Mouse (Mus musculus): Measurements from ENCODE around the gene Sema4g. TPM values are rescaled to one million over a fixed set of nuclear protein-coding genes. Genes with fewer than 3 reads are reported as not detected.
A peak's percentile ranks its signal among the peaks of the same experiment; 100 is the strongest.

The Sema4g gene
- polyA plus RNA-seq, 1 experiment, result 1.3 TPM

DNA sequence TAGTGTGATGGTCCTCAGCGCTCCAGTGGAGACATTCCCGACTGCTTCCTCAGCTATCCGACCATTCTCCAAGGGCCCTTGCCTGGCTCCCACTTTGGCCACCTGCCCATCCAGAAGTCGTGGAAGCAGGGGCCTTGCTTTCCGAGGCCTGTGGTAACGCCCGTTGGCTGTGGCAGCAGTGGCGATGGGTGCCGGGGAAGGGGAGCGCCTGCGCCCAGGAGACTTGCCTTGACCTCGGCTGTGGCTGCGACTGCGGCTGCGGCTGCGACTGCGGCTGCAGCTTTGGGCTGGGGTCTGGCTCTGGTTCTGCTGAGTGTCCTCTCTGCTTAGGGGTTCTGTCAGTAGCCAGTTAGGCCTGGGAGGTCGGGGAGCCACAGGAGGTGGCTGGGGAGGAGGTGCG, 39.8 kb downstream of the Sema4g start:
- no peak overlapping the region for H3K27ac ChIP-seq (ENCODE audit: insufficient read depth, low read length)
- H3K4me1 ChIP-seq (ENCODE audit: control insufficient read depth, insufficient read depth, insufficient read length), result no peaks in the 10 kb centered on the region; the same call in 1 of the 2 replicates
- H3K27me3 ChIP-seq (ENCODE audit: control insufficient read depth, insufficient read depth, low read length), result no peaks in the 10 kb centered on the region
- WGBS, result 87% methylated on average over 19 of the region's 19 CpGs
- H3K36me3 ChIP-seq (ENCODE audit: control insufficient read depth, insufficient read depth, low read length), result no peaks in the 10 kb centered on the region
- no peak for TF ChIP-seq POLR2A (IDR thresholded peaks at IDR 0.05; ENCODE audit: low read depth, low read length)
- no peak for TF ChIP-seq CTCF (IDR thresholded peaks at IDR 0.05; ENCODE audit: extremely low read depth, insufficient read depth, insufficient read length, insufficient replicate concordance)
- DNase-seq (ENCODE audit: low read depth in 1 of 2, low spot score in 2 of 2), result no peak
- no peak overlapping the region for H3K4me3 ChIP-seq (ENCODE audit: extremely low read depth, insufficient read depth, insufficient read length)

DNA sequence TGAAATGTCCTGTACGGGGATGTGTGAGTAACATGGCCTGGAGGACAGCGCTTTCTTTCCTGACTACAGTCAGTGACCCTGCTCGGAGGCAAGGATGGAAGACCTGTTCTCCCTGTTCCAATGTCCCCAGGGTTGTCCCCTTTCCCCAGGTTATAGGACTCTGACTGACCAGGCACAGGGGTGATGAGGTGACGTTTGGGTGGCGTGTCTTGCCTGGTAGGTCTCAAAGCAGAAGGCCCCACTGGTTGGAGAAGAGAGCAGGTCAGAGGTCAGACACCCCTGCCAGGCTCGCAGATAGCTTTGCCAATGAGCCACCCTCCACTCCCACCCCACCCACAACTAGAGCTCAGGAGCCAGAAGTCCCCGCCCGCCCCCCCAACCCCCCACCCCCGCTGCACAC, 40.7 kb downstream of the Sema4g start:
- DNase-seq (ENCODE audit: low read depth in 1 of 2, low spot score in 2 of 2), result no peak
- 67% methylated on average over 9 of the region's 9 CpGs for WGBS
- H3K36me3 ChIP-seq (ENCODE audit: control insufficient read depth, insufficient read depth, low read length), result no peaks in the 10 kb centered on the region
- no peak for TF ChIP-seq CTCF (IDR thresholded peaks at IDR 0.05; ENCODE audit: extremely low read depth, insufficient read depth, insufficient read length, insufficient replicate concordance)
- H3K27ac ChIP-seq (ENCODE audit: insufficient read depth, low read length), result no peak overlapping the region
- H3K4me3 ChIP-seq (ENCODE audit: extremely low read depth, insufficient read depth, insufficient read length), result no peak overlapping the region
- no peaks in the 10 kb centered on the region for H3K27me3 ChIP-seq (ENCODE audit: control insufficient read depth, insufficient read depth, low read length)
- H3K4me1 ChIP-seq (ENCODE audit: control insufficient read depth, insufficient read depth, insufficient read length), result no peaks in the 10 kb centered on the region; the same call in 1 of the 2 replicates

DNA sequence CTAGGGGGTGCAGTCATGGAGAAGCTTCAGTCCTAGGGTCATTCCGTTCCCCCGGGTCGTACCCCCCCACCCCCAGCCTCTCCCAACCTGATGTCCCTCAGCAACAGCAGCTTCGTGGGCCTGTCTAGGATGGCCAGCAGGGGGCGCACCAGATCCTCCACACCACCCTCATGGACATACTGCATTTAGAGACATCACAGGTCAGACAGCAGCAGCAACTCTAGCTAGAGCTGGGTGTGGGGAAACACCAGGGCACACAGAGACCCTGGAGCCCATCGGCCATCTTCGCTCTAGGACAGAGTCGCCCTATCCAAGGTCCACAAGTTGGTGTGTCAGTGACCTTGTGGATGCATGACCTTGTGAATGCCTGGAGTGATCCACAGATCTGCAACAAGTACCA, 41.2 kb downstream of the Sema4g start:
- H3K36me3 ChIP-seq (ENCODE audit: control insufficient read depth, insufficient read depth, low read length), result no peaks in the 10 kb centered on the region
- TF ChIP-seq CTCF (IDR thresholded peaks at IDR 0.05; ENCODE audit: extremely low read depth, insufficient read depth, insufficient read length, insufficient replicate concordance), result peak; percentile 86; the same call in 1 of the 2 replicates
- no peak for TF ChIP-seq POLR2A (IDR thresholded peaks at IDR 0.05; ENCODE audit: low read depth, low read length)
- H3K27me3 ChIP-seq (ENCODE audit: control insufficient read depth, insufficient read depth, low read length), result no peaks in the 10 kb centered on the region
- H3K27ac ChIP-seq (ENCODE audit: insufficient read depth, low read length), result no peak overlapping the region
- peak in 1 of 2 experiments; percentile 49 for DNase-seq (ENCODE audit: low read depth in 1 of 2, low spot score in 2 of 2)
- no peak overlapping the region for H3K4me3 ChIP-seq (ENCODE audit: extremely low read depth, insufficient read depth, insufficient read length)
- 23% methylated on average over 8 of the region's 8 CpGs for WGBS
- no peaks in the 10 kb centered on the region; the same call in 1 of the 2 replicates for H3K4me1 ChIP-seq (ENCODE audit: control insufficient read depth, insufficient read depth, insufficient read length)

DNA sequence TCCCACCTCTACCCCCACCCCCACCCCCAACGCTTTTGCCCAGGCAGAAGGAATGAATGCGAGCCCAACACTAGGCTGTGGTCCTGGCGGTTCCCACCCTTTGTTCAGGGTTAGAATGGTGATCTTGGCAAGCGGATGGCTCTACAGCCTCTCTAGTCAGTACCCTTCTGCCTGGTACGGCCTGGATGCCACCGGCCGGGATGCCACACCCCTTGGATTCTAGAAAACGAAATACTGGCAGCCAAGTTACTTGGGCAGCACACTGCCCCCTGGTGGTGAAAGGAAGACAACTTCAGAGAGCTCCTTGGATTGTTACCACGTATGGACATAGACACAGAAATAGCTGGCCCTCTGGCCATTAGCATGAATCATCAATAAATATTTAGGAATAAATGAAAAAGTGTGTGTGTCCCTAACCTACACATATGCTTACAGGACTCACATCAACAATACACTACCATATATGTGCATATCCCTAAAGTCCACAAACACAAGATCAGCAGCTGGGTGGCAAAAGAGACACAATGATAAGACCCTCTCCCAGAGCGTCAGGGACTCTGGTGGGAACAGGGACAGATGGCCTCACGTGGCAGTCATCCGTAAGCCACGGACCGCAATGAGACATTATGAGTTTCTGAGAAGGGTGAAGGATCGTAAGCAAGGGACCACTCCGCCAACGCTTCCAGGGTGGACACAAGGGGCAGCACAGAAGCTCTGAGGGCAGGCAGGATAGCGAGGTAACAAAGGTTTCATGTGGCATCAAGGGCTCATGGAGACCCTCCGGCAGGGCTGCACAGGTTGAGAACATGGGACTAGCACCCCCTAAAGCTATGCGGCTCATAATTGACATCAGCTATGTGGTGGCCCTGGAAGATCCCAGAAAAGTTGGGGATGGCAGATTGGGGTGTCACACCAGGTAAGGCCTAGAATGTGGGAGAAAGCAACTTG, 42.1 kb downstream of the Sema4g start:
- WGBS, result 40% methylated on average over 20 of the region's 20 CpGs
- H3K4me3 ChIP-seq (ENCODE audit: extremely low read depth, insufficient read depth, insufficient read length), result no peak overlapping the region
- H3K27ac ChIP-seq (ENCODE audit: insufficient read depth, low read length), result no peak overlapping the region
- TF ChIP-seq POLR2A (IDR thresholded peaks at IDR 0.05; ENCODE audit: low read depth, low read length) (no peak), CTCF (IDR thresholded peaks at IDR 0.05; ENCODE audit: extremely low read depth, insufficient read depth, insufficient read length, insufficient replicate concordance) (peak; percentile 58; the same call in 1 of the 2 replicates)
- no peaks in the 10 kb centered on the region for H3K36me3 ChIP-seq (ENCODE audit: control insufficient read depth, insufficient read depth, low read length)
- H3K27me3 ChIP-seq (ENCODE audit: control insufficient read depth, insufficient read depth, low read length), result no peaks in the 10 kb centered on the region
- H3K4me1 ChIP-seq (ENCODE audit: control insufficient read depth, insufficient read depth, insufficient read length), result no peaks in the 10 kb centered on the region; the same call in 1 of the 2 replicates
- DNase-seq (ENCODE audit: low read depth in 1 of 2, low spot score in 2 of 2), result peak in 1 of 2 experiments; percentile 48

DNA sequence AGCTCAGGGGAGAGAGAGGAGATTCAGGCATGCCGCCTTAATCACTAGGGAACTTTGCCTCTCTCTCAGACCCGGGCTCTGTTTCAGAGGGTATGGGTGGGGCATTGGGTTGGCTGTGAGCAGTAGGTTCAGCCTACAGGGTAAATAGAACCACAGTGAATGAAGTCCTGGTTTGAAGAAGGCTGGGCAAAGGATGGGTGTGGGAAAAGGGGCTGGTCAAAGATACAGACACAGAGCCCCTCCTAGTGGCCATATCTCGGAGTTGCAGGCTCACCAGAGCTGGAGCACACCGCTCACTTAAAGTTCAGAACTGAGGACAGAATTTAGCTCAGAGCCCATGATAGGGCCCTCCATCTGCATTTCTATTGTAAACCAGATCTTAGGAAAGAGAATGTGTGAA, 42.9 kb downstream of the Sema4g start:
- peak in 1 of 2 experiments; percentile 47 for DNase-seq (ENCODE audit: low read depth in 1 of 2, low spot score in 2 of 2)
- WGBS, result 29% methylated on average over 4 of the region's 4 CpGs
- Histone ChIP-seq H3K36me3 (ENCODE audit: control insufficient read depth, insufficient read depth, low read length) (no peaks in the 10 kb centered on the region), H3K4me3 (ENCODE audit: extremely low read depth, insufficient read depth, insufficient read length) (no peak overlapping the region), H3K4me1 (ENCODE audit: control insufficient read depth, insufficient read depth, insufficient read length) (no peaks in the 10 kb centered on the region), H3K27me3 (ENCODE audit: control insufficient read depth, insufficient read depth, low read length) (no peaks in the 10 kb centered on the region), H3K27ac (ENCODE audit: insufficient read depth, low read length) (no peak overlapping the region)
- TF ChIP-seq CTCF (IDR thresholded peaks at IDR 0.05; ENCODE audit: extremely low read depth, insufficient read depth, insufficient read length, insufficient replicate concordance), result peak; percentile 78; the same call in 1 of the 2 replicates
- TF ChIP-seq POLR2A (IDR thresholded peaks at IDR 0.05; ENCODE audit: low read depth, low read length), result no peak

DNA sequence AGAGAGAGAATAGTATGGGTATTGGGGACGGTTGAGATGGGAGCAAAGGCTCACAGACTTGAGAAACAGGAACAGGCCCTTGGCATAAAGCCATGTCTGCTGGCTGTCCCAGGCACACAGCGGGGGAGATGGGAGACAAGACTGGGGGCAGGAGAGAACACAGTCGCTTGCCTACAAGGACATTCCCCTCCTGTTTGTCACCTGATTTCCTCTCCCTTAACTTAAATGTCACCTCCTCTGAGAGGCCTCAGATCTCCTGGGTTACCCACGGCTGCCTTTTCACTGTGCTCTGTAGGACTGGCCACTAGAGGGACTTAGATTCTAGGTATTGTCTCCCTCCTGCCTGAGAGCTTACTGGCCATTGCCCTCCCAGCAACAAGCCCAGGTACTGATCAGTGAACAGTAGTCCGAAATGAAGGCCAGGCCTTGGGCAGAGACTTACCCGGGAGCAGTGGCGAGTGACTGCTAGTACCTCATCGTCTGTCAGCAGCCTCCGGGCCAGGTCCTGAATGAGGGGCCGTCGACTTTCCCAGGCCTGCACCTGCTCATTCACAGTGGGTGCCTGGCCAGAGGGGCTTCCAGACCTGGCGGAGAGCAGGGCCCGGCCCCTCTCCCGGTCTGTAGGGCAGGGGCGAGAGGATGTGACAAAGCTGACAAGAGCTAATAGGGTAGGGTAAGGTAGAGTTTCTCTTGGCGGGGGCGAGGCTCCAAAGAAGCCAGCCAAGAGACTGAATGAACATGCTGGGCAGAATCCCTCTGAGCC, 43.9 kb downstream of the Sema4g start:
- DNase-seq (ENCODE audit: low read depth in 1 of 2, low spot score in 2 of 2), result no peak
- 61% methylated on average over 17 of the region's 17 CpGs for WGBS
- no peaks in the 10 kb centered on the region for H3K27me3 ChIP-seq (ENCODE audit: control insufficient read depth, insufficient read depth, low read length)

More for the DNA sequence above, 43.9 kb downstream of the Sema4g start:
- TF ChIP-seq POLR2A (IDR thresholded peaks at IDR 0.05; ENCODE audit: low read depth, low read length) (no peak), CTCF (IDR thresholded peaks at IDR 0.05; ENCODE audit: extremely low read depth, insufficient read depth, insufficient read length, insufficient replicate concordance) (no peak)
- no peaks in the 10 kb centered on the region for H3K4me1 ChIP-seq (ENCODE audit: control insufficient read depth, insufficient read depth, insufficient read length)
- no peaks in the 10 kb centered on the region for H3K36me3 ChIP-seq (ENCODE audit: control insufficient read depth, insufficient read depth, low read length)
- H3K4me3 ChIP-seq (ENCODE audit: extremely low read depth, insufficient read depth, insufficient read length), result no peak overlapping the region
- H3K27ac ChIP-seq (ENCODE audit: insufficient read depth, low read length), result no peak overlapping the region
